Mouse (Mus musculus) ES-Bruce4 (cell line): ENCODE measurements around the gene Pou4f1.

Experiments used
- CTCF ChIP-seq: IDR thresholded peaks from one replicate; pipeline ENCODE4 v1.8.1; 2011; ENCODE audit warnings: low read depth, low read length
- POLR2A ChIP-seq: IDR thresholded peaks from one replicate; pipeline ENCODE4 v1.8.1; 2011; ENCODE audit warnings: low read length; ENCODE audit not compliant: insufficient read depth

DNA sequence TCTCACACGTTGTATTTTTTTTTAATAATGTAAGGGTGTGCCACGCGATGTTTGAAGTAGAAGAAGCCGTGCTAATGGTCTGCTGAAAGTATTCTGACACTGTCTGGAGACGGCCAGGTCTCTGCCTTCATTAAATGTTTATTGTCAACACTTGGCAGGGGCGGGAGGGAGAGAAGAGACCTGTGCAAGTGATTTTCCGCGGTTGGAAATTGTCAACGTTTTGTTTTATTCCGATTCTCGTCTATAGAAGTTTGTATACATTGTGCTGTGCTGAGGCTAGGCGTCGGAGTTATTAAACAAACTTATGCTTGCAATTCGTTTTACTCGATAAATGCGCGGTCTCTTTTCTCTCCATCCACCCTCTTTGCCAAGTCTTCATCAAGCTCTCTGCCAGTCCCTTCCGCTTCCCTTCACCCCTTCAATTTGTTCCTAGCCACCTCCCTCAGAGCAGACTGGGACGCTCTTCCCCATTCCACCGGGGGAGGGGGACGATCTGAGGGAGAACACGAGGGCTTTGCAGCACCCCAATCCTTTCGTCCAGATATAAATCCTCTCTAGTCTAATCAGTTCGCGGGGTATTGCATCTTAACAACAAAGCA is 8.2 kb downstream of the Pou4f1 start:
- TF ChIP-seq POLR2A (no peak), CTCF (no peak)
